Mouse (Mus musculus) thymus, adult 18-20 months (tissue): ENCODE results near the gene Gm28374.
"Not testable (repeated sequence)": the region's sequence is repeated elsewhere in the genome, so short reads cannot be mapped to it uniquely, and the experiment has no call there.

Source experiments
- DNase-seq, 2 experiments: peaks; one replicate each; pipeline ENCODE4 v3.0.0; 2022; ENCODE audit warnings: mixed read lengths in 2 of 2

The Gm28374 gene

GRCm38 (mm10) chr19:6082156-6082555, at the start of gene Gm28374:
Gene Gm28374 (minus strand): TSS chr19:6082256.
- no peak for DNase-seq

GRCm38 (mm10) chr19:6130414-6131128, 48.5 kb upstream of the Gm28374 start:
- not testable (repeated sequence) for DNase-seq

DNA sequence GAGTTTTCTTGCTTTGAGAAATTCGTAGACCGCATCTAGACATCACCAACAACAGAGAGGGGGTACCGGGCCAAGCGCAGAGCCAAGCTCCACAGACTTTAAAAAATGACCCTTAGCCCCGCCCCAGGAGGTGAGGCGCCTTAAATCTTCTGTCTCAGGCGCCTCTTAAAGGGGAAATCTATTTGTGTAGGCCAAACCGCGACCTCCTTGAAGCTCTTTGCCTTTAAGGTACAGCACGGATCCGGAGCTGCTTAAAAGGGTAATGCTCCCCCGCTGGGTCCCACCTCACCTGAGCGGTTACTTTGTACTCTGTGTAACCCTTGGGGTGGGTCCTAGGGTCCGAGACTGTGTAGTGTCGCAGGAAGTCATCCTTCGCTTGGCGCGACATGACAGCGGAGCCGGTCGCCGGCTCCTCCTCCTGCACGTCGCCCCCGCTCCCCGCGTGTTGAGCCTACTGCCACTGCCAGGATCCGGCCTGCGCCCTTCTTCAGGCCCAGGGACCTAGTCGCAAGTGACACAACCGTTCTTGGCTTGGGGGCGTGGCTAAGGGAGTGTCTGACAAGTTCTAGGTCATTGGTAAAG, 45.8 kb upstream of the Gm28374 start, which contains the start of gene Snx15:
Snx15 (minus strand) TSS at position 545 of the 582 bp plus-strand sequence.
- DNase-seq: peak; percentile 94 to 97

- DNase-seq: no peak
These were observed 44.9 kb upstream of the Gm28374 start for GRCm38 (mm10) chr19:6126789-6127580.

DNA sequence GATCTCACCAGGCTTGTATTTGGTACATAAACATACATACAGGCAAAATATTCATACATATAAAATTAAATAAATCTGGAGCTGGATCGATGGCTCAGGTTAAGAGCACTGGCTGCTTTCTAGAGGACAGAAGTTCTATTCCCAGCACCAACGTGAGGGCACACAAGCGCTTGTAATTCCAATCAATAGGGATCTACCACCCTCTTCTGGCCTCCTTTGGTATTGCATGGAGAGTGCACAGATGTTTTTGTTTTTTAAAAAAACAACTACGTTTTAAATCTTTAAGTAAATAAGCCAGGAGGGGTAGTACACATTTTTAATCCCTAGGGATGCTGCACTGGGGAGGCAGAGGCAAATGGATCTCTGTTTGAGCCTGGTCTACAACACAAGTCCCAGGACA, 44.2 kb upstream of the Gm28374 start:
- DNase-seq: no peak

DNA sequence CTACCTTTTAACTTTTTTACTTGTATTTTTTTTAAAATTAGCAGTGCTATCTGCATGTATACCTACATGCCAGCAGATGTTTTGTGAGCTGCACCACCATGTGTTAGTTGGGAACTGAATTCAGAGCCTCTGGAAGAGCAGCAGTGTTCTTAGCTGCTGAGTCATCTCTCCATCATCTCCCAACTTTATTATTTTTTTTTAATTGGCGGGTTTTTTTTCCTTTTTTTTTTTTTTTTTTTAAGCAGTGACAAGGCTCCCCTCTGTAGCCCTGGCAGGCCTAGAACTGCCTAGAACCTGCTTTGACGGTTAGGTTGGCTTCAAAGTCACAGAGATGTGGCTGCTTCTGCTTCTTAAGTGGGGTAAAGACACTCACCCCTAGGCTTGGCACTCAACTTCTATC, 42.8 kb upstream of the Gm28374 start:
- DNase-seq: no peak

GRCm38 (mm10) chr19:6123330-6123729, 41.3 kb upstream of the Gm28374 start:
- no peak for DNase-seq

- no peak for DNase-seq
These were observed 39.7 kb upstream of the Gm28374 start for GRCm38 (mm10) chr19:6121761-6122160.

DNA sequence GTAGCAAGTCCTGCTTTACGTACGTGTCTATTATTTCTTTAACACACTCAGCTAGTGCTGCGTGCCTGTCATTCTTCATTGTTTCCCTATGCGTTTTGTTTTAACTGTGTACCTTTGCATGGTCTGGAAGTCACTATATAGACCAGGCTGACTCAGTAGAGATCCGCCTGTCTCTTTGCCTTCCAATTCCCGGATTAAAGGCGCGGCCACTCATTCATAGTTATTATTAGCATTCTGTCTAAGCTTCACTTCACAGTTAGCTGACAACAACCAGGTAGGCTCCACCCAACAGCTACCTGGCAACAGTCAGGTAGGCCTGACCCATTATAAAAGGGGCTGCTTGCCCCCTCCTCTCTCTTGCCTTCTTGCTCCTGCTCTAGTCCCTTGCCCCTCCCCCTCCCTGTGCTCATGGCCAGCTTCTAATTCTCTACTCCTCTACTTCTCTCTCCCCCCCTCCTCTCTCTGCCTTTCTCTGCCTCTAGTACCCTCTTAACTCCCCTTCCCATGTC, 36.7 kb upstream of the Gm28374 start:
- no peak for DNase-seq

DNA sequence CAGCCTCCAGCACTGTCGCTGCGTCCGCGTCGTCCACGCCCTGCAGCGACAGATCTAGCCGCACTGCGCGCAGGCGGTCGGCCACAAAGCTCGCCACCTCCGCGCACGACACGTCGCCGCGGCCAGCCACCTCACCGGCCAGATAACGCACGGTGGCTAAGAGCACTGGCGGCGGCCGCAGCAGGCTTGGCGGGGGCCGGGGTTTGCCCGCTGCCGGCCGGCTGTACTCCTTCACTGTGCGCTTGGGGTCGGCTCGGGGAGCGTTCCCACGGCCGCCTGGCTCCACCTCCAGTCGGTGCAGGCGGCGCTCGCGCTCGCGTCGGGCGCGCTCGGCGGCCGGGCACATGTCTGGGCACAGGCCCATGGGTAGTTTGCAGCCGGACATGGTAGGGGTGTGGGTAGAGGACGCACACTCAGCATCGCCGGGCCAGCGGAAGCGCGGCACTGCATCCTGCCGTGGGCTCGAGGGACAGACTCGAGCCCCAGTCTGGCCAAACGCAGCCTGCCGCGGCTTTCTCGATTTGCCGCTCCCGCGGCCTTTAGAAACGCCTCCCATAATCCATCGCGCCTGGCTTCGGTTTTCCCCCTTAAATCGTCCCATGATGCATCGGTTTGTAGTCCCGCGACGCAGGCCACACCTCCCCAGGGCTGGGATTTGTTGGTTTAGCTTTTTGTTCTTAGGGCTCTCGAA, 36.1 kb upstream of the Gm28374 start, which contains the start of gene Sac3d1:
Sac3d1 (minus strand) TSS at position 665 of the 691 bp plus-strand sequence.
- peak; percentile 81 to 86 for DNase-seq

- DNase-seq: peak in 1 of 2 experiments; percentile 24
These were observed 35.4 kb upstream of the Gm28374 start for GRCm38 (mm10) chr19:6117346-6117985.

DNA sequence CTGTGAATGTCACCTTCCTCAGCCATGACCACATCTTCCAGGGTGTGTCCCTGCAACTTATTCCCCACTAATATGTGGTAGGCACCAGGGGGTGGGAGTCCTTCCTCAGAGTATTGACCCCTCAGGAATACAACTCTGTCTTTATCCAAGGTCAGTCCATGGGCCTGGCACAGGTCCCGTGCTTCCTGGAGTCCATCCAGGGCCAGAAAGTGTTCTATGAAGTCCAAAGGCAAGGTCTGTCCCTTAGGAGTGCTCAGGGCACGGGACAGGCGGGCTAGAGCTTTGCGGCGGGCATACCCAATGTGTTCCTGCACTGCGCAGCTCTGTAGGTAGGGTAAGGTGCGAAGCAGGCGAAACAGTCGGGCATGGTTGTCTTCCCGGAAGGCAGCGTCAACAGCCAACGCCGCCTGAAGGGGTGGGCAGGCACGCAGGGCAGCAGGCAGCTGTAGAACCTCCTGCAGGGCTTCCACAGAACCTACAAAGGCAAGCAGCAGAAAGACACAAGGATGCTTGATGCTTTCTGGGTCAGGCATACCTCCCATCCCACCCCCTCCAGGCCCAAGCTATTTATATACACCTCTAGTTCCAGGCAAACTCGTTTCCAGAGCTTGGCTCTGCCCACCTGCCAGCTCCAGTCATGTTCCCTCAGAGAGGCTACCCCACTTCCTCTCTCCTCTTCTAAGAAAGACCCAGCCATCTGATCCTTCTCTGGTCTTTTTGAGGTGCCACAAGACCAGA, 34.2 kb upstream of the Gm28374 start:
- no peak for DNase-seq

GRCm38 (mm10) chr19:6113116-6113515, 31.1 kb upstream of the Gm28374 start:
- no peak for DNase-seq

GRCm38 (mm10) chr19:6105586-6105985, 23.5 kb upstream of the Gm28374 start, which contains the start of gene Naaladl1:
Gene Naaladl1 (plus strand): TSS chr19:6105782.
- DNase-seq: no peak

- no peak for DNase-seq
These were observed 22.4 kb upstream of the Gm28374 start for GRCm38 (mm10) chr19:6104476-6104875.

GRCm38 (mm10) chr19:6102169-6102853, 20.3 kb upstream of the Gm28374 start:
- no peak for DNase-seq

- no peak for DNase-seq
These were observed 19.1 kb upstream of the Gm28374 start for GRCm38 (mm10) chr19:6101186-6101585.

DNA sequence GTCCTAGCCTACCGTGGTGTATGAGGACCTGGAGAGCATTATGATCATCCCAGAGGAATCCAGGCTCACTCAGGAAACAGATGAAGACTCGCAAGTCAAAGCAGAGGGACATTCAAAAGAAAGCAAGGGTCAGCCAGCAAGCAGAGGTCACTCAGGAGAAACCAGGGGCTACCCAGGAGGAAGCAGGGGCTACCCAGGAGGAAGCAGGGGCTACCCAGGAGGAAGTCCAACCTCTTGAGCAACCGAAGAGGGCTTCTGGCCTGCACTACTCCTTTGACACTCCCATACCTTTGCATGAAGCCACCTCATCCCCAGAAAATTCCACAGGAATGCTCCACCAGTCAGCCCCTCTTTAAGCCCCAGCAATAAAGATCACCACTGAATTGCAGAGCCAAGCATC, 15.8 kb upstream of the Gm28374 start:
- no peak for DNase-seq

GRCm38 (mm10) chr19:6094119-6094518, 12.1 kb upstream of the Gm28374 start, which contains the start of gene AC131692.1:
Gene AC131692.1 (plus strand): TSS chr19:6094419.
- DNase-seq: no peak

- no peak for DNase-seq
These were observed 6.8 kb upstream of the Gm28374 start for GRCm38 (mm10) chr19:6088841-6089240.
